Mouse (Mus musculus) ovary, adult 10 weeks (tissue): ENCODE results near the gene Ccdc42. TPM values are rescaled to one million over a fixed set of nuclear protein-coding genes. Genes with fewer than 3 reads are reported as not detected.

Experiments used
- polyA plus RNA-seq: library from polyadenylated mRNA; stranded (reverse); fragments of 350-450 nt; fragmentation: Illumina TruSeq; extraction: RNeasy Lipid Tissue Mini Kit (QIAGEN cat#74804); gene quantifications from one replicate; pipeline ENCODE4 v1.2.3, GENCODE M21; 2014

Gene Ccdc42
- 1.6 TPM for polyA plus RNA-seq

DNA sequence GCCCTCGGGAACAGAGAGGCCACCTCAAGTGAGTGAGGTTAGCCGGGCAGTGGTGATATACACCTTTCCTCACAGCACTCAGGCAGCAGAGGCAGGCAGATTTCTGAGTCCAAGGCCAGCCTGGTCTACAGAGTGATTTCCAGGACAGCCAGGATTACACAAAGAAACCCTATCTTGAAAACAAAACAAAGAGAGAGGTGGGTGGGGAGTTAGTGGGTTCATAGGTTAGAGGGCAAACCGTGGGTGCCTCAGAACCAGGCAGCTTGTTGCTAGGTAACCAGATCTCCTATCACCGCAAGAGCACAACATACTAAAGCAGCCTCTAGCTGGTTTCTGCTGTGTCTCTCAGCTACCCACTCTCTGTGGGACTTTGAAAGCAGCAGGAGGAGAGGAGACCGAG is at the start of gene Ccdc42:
Gene Ccdc42, plus strand, starts transcription at position 301 of the 400 bp plus-strand sequence.

DNA sequence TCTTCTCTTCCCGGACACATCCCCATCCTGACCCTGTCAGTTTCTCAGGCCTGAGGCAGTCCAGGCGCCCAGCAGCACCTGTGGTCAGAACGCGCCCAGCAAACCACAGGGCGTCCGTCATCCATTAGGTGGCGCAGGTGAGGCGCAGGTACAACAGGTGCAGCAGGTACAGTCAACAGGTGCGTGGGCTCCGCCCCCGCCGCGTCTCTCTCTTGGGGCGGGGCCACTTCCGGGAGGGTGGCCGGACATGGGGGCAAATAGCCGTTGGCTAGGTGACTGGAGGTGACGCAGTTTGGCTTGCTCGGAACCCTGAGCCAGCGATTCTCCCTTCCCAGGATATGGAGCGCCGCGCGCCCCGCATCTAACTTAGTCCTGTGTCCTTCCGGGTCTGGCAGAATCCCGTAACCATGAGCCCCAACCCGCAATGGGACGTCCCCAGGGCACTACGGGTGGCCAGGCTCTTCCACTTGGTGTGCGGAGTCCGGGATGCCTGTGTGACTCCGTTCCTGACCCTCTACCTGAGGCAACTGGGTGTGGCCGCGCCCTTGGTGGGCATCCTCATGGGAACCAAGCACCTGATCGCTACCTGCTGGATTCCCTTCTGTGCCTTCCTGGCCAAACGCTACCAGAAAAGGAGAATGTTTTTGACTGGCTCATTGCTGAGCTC is 30.8 kb upstream of the Ccdc42 start, which contains the start of gene Mfsd6l:
Gene Mfsd6l, plus strand, starts transcription at position 269 of the 667 bp plus-strand sequence.

Other genes starting within 250 kb of the Ccdc42 start
- gene Ntn1, start 186.2 kb upstream of the Ccdc42 start, polyA plus RNA-seq = 1.0 TPM
- gene Pik3r5, start 154.9 kb upstream of the Ccdc42 start, polyA plus RNA-seq = 0.74 TPM
- 0.14 TPM for gene Pik3r6, start 84.0 kb upstream of the Ccdc42 start, polyA plus RNA-seq
- gene Mfsd6l, start 30.8 kb upstream of the Ccdc42 start, polyA plus RNA-seq = 0.29 TPM
- 120 TPM for gene Myh10, start 104.5 kb downstream of the Ccdc42 start, polyA plus RNA-seq